Mouse (Mus musculus) spleen, postnatal 0 days (tissue): ENCODE data around the gene Faah. TPM values are rescaled to one million over a fixed set of nuclear protein-coding genes. Genes with fewer than 3 reads are reported as not detected.

Experiments used
- polyA plus RNA-seq: library from polyadenylated mRNA; unstranded; fragments of >200 nt; fragmentation: Nextera tagmentation; extraction: Ambion mirVana; gene quantifications from 2 replicates; pipeline ENCODE4 v1.2.1, GENCODE M21; 2015

Gene Faah
- 0.67 and 1.1 TPM in 2 replicates for polyA plus RNA-seq

GRCm38 (mm10) chr4:116017902-116018746 is at the start of gene Faah:
Gene Faah, minus strand, starts transcription at chr4:116017926.

GRCm38 (mm10) chr4:116053399-116053961 is 35.8 kb upstream of the Faah start, which contains the start of gene Nsun4:
Gene Nsun4, minus strand, starts transcription at chr4:116053876.

GRCm38 (mm10) chr4:115939295-115940102 is 78.2 kb downstream of the Faah start, which contains the start of gene Dmbx1:
Gene Dmbx1, minus strand, starts transcription at chr4:115939926.

Other genes starting within 250 kb of the Faah start
- gene Tex38, start 236.9 kb downstream of the Faah start, polyA plus RNA-seq: 0.17 TPM in 1 of 2 replicates, not detected in the other
- gene Atpaf1, start 233.1 kb downstream of the Faah start, polyA plus RNA-seq: 23.0 and 24.3 TPM in 2 replicates
- gene Mob3c, start 189.8 kb downstream of the Faah start, polyA plus RNA-seq: 8.6 and 12.5 TPM in 2 replicates
- gene Mknk1, start 178.7 kb downstream of the Faah start, polyA plus RNA-seq: 32.7 TPM in 2 replicates
- gene Kncn, start 133.5 kb downstream of the Faah start, polyA plus RNA-seq: not detected in 2 replicates
- not detected in 2 replicates for gene 6430628N08Rik, start 127.3 kb downstream of the Faah start, polyA plus RNA-seq
- not detected in 2 replicates for gene Dmbx1, start 78.0 kb downstream of the Faah start, polyA plus RNA-seq
- gene Nsun4, start 36.0 kb upstream of the Faah start, polyA plus RNA-seq: 8.8 and 10.2 TPM in 2 replicates
- 440 and 452 TPM in 2 replicates for gene Uqcrh, start 57.1 kb upstream of the Faah start, polyA plus RNA-seq
- 23.9 and 24.7 TPM in 2 replicates for gene Lrrc41, start 57.3 kb upstream of the Faah start, polyA plus RNA-seq
- gene Rad54l, start 105.8 kb upstream of the Faah start, polyA plus RNA-seq: 34.5 and 37.3 TPM in 2 replicates
- gene Pomgnt1, start 105.9 kb upstream of the Faah start, polyA plus RNA-seq: 14.7 and 15.3 TPM in 2 replicates
- 0.41 and 0.53 TPM in 2 replicates for gene Lurap1, start 133.4 kb upstream of the Faah start, polyA plus RNA-seq
- gene Tspan1, start 149.7 kb upstream of the Faah start, polyA plus RNA-seq: 0.08 and 0.14 TPM in 2 replicates
- not detected in 2 replicates for gene 1700042G07Rik, start 155.4 kb upstream of the Faah start, polyA plus RNA-seq
- gene Gm49337, start 155.5 kb upstream of the Faah start, polyA plus RNA-seq: not detected in 2 replicates
- gene Pik3r3, start 203.7 kb upstream of the Faah start, polyA plus RNA-seq: 2.0 and 3.2 TPM in 2 replicates